Mouse (Mus musculus) left cerebral cortex, postnatal 25 days (tissue): ENCODE results near the gene Ggt1. TPM values are rescaled to one million over a fixed set of nuclear protein-coding genes. Genes with fewer than 3 reads are reported as not detected.
"Not testable (repeated sequence)": the region's sequence is repeated elsewhere in the genome, so short reads cannot be mapped to it uniquely, and the experiment has no call there.

Experiments used
- DNase-seq, 2 experiments: peaks; one replicate each; pipeline ENCODE4 v3.0.0; 2022; ENCODE audit warnings: low spot score in 2 of 2, mixed read lengths in 1 of 2
- intact Hi-C: fragments of 180-260 bp; cut with DNase I; formaldehyde crosslinking; loops from one replicate; pipeline ENCODE4 v1.15.1; 2025
- total RNA-seq, 2 experiments: library from RNA; stranded (reverse); gene quantifications; 2 replicates each; pipeline ENCODE4 v1.2.3; 2021

The Ggt1 gene
- 1 to 10 TPM; 2.2 to 4.2 TPM for total RNA-seq

GRCm38 (mm10) chr10:75561071-75561654, at the start of gene Ggt1:
Ggt1 (plus strand) TSS chr10:75561604.
- no peak for DNase-seq
- intact Hi-C loops, result no loop called here

GRCm38 (mm10) chr10:75511897-75512296, 49.5 kb upstream of the Ggt1 start:
- intact Hi-C loops, result no loop called here
- DNase-seq, result no peak

GRCm38 (mm10) chr10:75512796-75513195, 48.6 kb upstream of the Ggt1 start:
- intact Hi-C loops, result no loop called here
- no peak for DNase-seq

- intact Hi-C loops, result no loop called here
- DNase-seq, result no peak
Measured at GRCm38 (mm10) chr10:75513306-75514067, 47.9 kb upstream of the Ggt1 start.

- intact Hi-C loops, result no loop called here
- DNase-seq, result no peak
Measured at GRCm38 (mm10) chr10:75514361-75514760, 47.0 kb upstream of the Ggt1 start.

GRCm38 (mm10) chr10:75515216-75516037, 46.0 kb upstream of the Ggt1 start:
- intact Hi-C loops, result loop anchor here (2.0 to 5.0 kb wide), 2 partner anchors 41 to 187 kb away; no protein-coding TSS in a partner anchor
- DNase-seq, result no peak

- intact Hi-C loops, result loop anchor here (2.0 to 5.0 kb wide), 2 partner anchors 41 to 186 kb away; no protein-coding TSS in a partner anchor
Measured at GRCm38 (mm10) chr10:75516038-75516723, 45.2 kb upstream of the Ggt1 start.

GRCm38 (mm10) chr10:75516724-75517072, 44.7 kb upstream of the Ggt1 start:
- intact Hi-C loops, result loop anchor here (2.0 to 5.0 kb wide), 2 partner anchors 40 to 186 kb away; no protein-coding TSS in a partner anchor

More at GRCm38 (mm10) chr10:75516038-75516723, 45.2 kb upstream of the Ggt1 start:
- no peak for DNase-seq

GRCm38 (mm10) chr10:75517073-75517757, 44.2 kb upstream of the Ggt1 start, which contains the start of gene Snrpd3:
Snrpd3 (plus strand) TSS chr10:75517551.
- peak; percentile 87 to 96 for DNase-seq
- intact Hi-C loops, result loop anchor here (2.0 to 5.0 kb wide), 2 partner anchors 40 to 185 kb away; no protein-coding TSS in a partner anchor

More at GRCm38 (mm10) chr10:75516724-75517072, 44.7 kb upstream of the Ggt1 start:
- no peak for DNase-seq

- peak; percentile 95 to 98 for DNase-seq
- intact Hi-C loops, result loop anchor here (2.0 to 5.0 kb wide), 3 partner anchors 39 to 341 kb away; no protein-coding TSS in a partner anchor
Measured at GRCm38 (mm10) chr10:75517758-75518143, 43.7 kb upstream of the Ggt1 start, which contains the start of gene Gucd1. Gucd1 (minus strand) TSS chr10:75517972.

- no peak for DNase-seq
- intact Hi-C loops, result no loop called here
Measured at GRCm38 (mm10) chr10:75520581-75520980, 40.8 kb upstream of the Ggt1 start.

- DNase-seq, result no peak
- intact Hi-C loops, result no loop called here
Measured at GRCm38 (mm10) chr10:75521643-75522042, 39.8 kb upstream of the Ggt1 start.

- intact Hi-C loops, result not testable (repeated sequence)
Measured at GRCm38 (mm10) chr10:75525450-75525849, 36.0 kb upstream of the Ggt1 start.

GRCm38 (mm10) chr10:75530322-75530721, 31.1 kb upstream of the Ggt1 start:
- no peak for DNase-seq
- intact Hi-C loops, result no loop called here

More at GRCm38 (mm10) chr10:75525450-75525849, 36.0 kb upstream of the Ggt1 start:
- not testable (repeated sequence) for DNase-seq

- intact Hi-C loops, result no loop called here
- DNase-seq, result peak in 1 of 2 experiments; percentile 31
Measured at GRCm38 (mm10) chr10:75531532-75532090, 29.8 kb upstream of the Ggt1 start.

- DNase-seq, result no peak
- intact Hi-C loops, result no loop called here
Measured at GRCm38 (mm10) chr10:75534216-75534615, 27.2 kb upstream of the Ggt1 start.

- DNase-seq, result peak in 1 of 2 experiments; percentile 11
- intact Hi-C loops, result no loop called here
Measured at GRCm38 (mm10) chr10:75534934-75535333, 26.5 kb upstream of the Ggt1 start.

- intact Hi-C loops, result no loop called here
- DNase-seq, result no peak
Measured at GRCm38 (mm10) chr10:75535423-75535822, 26.0 kb upstream of the Ggt1 start.
